Mouse (Mus musculus) right cerebral cortex, postnatal 10 days (tissue): ENCODE data around the gene Slc12a8.

Experiments
- DNase-seq, 2 experiments: peaks; one replicate each; pipeline ENCODE4 v3.0.0; 2021; ENCODE audit warnings: low spot score in 2 of 2

Gene Slc12a8

GRCm38 (mm10) chr16:33583881-33584454 is 66.8 kb downstream of the Slc12a8 start:
- DNase-seq, result no peak

- DNase-seq, result no peak
These were observed 67.4 kb downstream of the Slc12a8 start for GRCm38 (mm10) chr16:33584455-33585082.

DNA sequence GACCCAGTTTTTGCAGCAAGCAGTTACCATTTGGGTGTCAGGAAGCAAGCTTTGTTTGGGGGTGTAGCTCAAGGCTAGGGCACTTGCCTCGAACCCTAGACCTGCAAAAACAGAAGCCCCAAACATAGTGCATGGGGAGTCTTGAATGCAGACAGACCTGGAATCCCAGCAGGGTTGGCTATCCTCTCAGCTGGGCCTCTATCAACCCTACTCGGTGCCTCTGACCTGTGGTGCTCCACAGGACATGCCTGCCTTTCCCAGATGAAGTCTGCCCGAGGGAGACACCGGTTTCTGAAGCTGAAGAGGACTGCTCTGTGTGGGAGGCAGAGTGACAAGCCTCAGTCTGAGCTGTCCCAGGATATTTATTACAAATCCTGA is 67.9 kb downstream of the Slc12a8 start:
- no peak for DNase-seq

- no peak for DNase-seq
These were observed 70.4 kb downstream of the Slc12a8 start for GRCm38 (mm10) chr16:33587283-33588127.

GRCm38 (mm10) chr16:33588845-33589244 is 71.7 kb downstream of the Slc12a8 start:
- DNase-seq, result no peak

GRCm38 (mm10) chr16:33590438-33590837 is 73.3 kb downstream of the Slc12a8 start:
- DNase-seq, result no peak

DNA sequence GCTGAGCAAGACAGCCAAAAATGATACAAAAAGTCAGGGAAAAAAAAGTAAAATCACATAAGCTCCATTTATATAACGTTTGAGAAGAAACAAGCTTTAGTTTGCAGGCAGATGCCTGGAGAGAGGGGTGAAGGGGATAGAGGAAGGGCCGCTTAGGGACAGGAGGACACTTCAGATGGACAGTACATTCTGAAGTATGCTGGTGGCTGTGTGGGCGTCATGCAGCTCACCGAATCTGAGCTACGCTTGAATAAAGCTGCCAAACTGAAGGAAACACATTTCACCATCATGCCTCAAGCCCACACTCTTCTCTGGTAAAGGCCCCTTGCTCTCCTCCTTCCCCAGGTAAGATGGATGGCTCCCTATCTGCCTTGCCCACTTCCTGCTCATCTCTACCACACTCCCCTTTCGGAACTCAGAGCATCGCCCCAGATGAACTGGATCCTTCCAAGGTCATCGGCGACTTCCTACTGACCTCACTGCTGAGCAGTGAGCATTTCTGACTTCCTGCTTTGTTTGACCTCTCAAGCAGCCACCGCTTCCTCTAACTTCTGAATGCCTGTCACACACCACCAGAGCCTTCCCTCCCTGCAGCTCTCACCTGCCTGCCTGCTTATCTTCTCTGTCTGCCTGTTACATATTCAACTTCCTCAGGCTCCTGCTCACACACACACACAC is 74.4 kb downstream of the Slc12a8 start:
- DNase-seq, result no peak

- DNase-seq, result no peak
These were observed 75.2 kb downstream of the Slc12a8 start for GRCm38 (mm10) chr16:33592286-33592685.

GRCm38 (mm10) chr16:33593467-33593866 is 76.3 kb downstream of the Slc12a8 start:
- DNase-seq, result no peak

- DNase-seq, result no peak
These were observed 77.1 kb downstream of the Slc12a8 start for GRCm38 (mm10) chr16:33594037-33594771.

GRCm38 (mm10) chr16:33595235-33595769 is 78.2 kb downstream of the Slc12a8 start:
- DNase-seq, result no peak

- DNase-seq, result no peak
These were observed 79.1 kb downstream of the Slc12a8 start for GRCm38 (mm10) chr16:33596213-33596612.

- DNase-seq, result no peak
These were observed 83.1 kb downstream of the Slc12a8 start for GRCm38 (mm10) chr16:33600216-33600615.

DNA sequence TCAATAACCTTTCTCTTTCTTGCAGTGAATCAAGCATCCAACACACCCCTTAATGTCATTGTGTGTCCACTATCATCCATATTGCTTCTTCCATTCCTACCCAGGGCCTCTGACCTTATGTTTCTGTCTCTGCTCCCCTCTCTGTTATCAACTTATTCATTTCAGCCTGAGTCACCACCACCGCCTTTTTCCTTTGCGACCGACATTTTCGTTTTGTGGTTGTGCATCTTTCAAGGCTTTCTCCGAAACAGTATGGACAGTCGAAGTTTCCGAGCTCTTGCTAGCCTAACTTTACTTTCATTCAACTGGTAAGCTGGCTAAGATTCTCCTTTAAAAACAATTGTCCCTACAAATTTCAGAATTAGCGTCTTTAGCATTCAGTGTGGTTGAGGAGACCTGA is 84.2 kb downstream of the Slc12a8 start:
- DNase-seq, result no peak

GRCm38 (mm10) chr16:33605647-33606596 is 88.8 kb downstream of the Slc12a8 start:
- DNase-seq, result no peak

- DNase-seq, result no peak
These were observed 89.8 kb downstream of the Slc12a8 start for GRCm38 (mm10) chr16:33606691-33607532.

DNA sequence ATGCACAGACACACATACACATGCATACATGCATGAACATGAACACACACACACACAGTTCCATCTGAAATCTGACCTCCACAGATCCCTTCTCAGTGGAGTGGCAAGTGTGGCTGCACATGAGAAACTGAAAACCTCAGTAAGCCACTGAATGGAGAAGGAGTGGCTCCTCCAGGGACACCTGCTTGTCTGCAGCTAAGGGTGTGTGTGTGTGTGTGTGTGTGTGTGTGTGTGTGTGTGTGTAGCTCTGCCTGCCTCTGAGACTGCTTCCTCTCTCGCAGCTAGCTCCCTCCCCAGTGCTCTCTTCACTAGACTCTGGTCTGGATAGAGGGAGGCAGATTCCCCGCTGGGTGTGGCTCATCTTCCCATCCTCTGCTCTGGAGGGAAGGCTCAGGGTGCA is 92.4 kb downstream of the Slc12a8 start:
- DNase-seq, result no peak

DNA sequence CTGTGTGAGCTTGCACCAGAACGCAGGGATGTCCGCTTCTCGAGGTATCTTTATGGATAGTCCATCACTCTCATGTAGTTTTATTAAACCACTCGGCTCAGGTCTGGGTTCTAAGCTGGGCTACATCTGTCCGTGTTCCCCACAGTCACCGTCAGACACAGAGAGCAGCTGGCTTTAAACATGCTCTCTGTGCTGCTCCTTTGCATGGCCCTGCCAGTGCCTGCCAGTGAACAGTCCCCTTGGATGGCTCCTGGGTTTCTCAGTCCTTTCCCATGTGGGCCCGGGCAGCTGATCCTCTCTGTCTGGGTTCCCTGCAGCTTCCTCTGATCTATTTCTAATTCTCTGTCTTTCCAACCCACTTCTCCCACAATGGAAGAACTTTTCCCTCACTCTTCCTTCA is 93.3 kb downstream of the Slc12a8 start:
- DNase-seq, result no peak

DNA sequence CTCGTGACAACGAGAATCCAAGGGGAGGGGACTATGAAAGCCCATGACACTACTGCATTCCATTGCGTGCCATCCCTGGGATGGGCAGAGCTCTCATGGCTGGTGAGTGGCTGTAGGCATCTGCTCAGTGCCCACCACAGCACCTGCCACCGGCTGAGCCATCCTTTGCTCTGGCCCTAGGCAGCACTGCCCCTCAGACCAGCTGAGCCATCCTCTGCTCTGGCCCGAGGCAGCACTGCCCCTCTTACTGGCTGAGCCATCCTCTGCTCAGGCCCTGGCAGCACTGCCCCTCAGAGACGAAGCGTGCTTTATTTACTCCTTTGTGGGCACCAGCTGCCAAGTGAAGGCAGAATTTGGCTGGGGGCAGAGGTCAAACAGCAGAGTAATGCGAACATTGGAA is 94.2 kb downstream of the Slc12a8 start:
- no peak for DNase-seq
